Mouse (Mus musculus): ENCODE data around the gene Tlx2.

- TF ChIP-seq POLR2A (IDR thresholded peaks at IDR 0.05; ENCODE audit: borderline replicate concordance, extremely low read depth, insufficient read depth, insufficient read length, poor library complexity, severe bottlenecking) (no peak), CTCF (IDR thresholded peaks at IDR 0.05; ENCODE audit: borderline replicate concordance, extremely low read depth, insufficient read depth, insufficient read length) (no peak)
Measured at GRCm38 (mm10) chr6:83024421-83024820, 45.7 kb downstream of the Tlx2 start.
